Mouse (Mus musculus) telencephalon, adult 2 months (tissue): ENCODE data around the gene Tm6sf1.
"Not testable (repeated sequence)": the region's sequence is repeated elsewhere in the genome, so short reads cannot be mapped to it uniquely, and the experiment has no call there.

ENCODE experiments used
- DNase-seq: peaks from one replicate; pipeline ENCODE4 v3.0.0-alpha.2; 2011; ENCODE audit warnings: low read depth, low spot score

Tm6sf1 gene

GRCm38 (mm10) chr7:81858968-81859721, at the start of gene Tm6sf1:
Gene Tm6sf1 (plus strand): TSS chr7:81859001.
- DNase-seq: no peak

GRCm38 (mm10) chr7:81824906-81825305, 33.9 kb upstream of the Tm6sf1 start:
- DNase-seq: no peak

GRCm38 (mm10) chr7:81825381-81825780, 33.4 kb upstream of the Tm6sf1 start:
- no peak for DNase-seq

GRCm38 (mm10) chr7:81827806-81828667, 30.8 kb upstream of the Tm6sf1 start:
- no peak for DNase-seq

DNA sequence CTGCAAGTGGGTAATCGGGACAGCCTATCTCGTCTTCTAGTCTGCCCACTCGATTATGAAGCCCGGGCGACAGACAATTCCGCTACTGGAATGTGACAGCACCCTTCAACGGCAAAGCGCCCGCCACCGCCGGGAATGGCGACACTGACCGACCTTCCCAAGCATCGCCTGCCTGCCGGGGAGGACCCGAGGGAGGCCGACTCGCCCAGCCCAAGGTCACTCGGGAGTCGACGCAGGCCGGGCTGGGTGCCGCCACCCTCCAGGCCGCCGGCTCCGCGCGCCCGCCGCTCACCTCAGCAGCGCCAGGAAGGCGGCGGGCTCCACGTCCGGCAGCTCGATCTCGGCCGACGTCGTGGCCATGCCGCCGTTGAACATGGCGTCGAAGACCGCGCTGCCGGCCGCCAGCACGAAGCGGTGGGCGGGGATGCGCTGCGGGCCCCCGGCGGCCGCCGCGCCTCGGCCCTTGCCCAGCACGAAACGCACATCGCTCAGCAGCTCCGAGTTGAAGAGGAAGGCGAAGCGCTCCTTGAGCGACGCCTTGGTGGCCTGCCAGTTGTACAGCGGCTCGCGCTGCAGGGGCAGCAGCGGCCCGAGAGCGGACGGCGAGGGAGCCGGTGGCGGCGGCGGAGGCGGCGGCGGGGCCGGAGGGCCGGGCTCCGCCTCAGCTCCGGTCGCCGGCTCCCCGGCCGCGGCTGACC, 30.0 kb upstream of the Tm6sf1 start:
- no peak for DNase-seq

DNA sequence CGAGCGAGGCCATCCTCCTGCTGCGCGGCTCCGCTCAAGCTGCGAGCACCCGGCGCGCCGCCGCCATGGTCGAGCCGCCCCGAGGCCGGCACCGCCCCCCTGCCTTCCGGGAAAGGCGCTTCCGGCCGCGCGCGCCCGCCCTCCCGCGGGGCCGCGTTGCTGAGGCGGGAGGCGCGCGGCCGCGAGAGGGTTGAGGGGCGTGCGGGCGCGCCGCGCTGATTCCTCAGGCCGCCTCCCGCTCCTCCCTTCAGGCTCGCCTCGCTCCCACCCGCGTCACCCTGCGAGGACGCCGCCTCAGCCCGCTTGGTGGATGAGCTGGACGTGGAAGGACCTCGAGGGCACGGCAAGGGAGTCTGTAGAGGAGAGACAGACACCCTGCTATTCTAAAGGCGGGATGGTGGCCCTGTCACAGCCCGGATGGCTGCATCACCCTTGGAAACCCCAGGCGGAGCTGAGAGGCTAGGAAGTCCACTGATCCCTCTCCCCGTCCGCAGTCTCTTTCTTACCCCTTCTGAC, 29.4 kb upstream of the Tm6sf1 start, which contains the start of gene Btbd1:
Gene Btbd1 (minus strand): TSS at position 53 of the 516 bp plus-strand sequence.
- DNase-seq: no peak

DNA sequence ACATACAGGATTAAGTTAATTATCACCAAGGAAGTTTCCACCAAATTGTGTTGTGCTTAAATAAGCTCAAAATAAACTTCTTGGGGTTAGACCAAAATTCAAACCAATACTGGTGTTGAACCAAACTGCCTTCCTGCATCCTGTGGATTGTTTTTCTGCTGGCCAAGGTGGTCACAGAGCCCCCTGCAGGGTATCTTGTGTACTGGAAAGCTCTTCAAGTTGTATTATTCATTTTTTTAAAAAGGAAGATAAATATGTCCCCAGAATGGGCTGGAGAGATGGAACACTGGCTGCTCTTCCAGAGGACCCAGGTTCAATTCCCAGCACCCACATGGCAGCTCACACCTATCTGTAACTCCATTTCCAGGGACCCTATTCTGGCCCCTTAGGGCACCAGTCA, 24.0 kb upstream of the Tm6sf1 start:
- DNase-seq: no peak

DNA sequence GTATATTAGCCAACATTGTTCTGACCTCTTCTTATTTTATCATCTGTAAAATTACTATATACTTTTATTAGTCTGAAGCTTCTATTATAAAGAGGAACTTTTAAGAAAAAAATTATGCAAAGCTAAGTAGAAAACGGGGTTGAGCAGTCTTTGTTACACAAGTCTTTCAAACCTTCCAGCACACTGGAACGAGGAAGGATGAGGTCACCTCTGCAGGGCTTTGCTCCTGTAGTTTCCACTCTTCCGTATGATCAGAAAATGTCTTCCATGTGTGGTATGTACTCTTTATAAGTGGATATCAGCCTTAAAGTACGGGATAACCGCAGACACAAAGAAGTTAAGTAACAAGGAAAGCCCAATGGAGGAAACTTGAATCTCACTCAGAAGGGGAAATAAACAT, 23.4 kb upstream of the Tm6sf1 start:
- DNase-seq: no peak

GRCm38 (mm10) chr7:81837771-81838170, 21.0 kb upstream of the Tm6sf1 start:
- not testable (repeated sequence) for DNase-seq

DNA sequence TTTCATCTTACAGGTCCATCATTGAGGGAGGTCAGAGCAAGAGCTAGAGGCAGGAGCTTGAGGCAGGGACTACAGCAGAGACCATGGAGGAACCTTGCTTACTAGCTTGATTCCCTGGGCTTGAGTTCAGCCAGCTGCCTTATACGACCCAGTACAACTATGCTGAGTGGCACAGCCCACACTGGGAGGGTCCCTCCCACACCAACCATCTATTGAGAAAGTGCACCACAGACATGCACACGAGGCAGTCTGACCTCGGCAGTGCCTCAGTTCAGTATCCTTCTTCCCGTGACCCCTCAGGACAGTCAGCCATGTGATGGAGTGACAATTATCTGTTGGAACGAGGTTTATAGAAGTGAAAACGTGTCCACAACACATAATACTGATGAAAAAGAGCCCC, 19.1 kb upstream of the Tm6sf1 start:
- no peak for DNase-seq

GRCm38 (mm10) chr7:81840661-81841181, 18.1 kb upstream of the Tm6sf1 start:
- peak; percentile 87 for DNase-seq

GRCm38 (mm10) chr7:81841439-81841838, 17.4 kb upstream of the Tm6sf1 start:
- DNase-seq: no peak

- DNase-seq: no peak
Measured at GRCm38 (mm10) chr7:81842141-81842540, 16.7 kb upstream of the Tm6sf1 start.

DNA sequence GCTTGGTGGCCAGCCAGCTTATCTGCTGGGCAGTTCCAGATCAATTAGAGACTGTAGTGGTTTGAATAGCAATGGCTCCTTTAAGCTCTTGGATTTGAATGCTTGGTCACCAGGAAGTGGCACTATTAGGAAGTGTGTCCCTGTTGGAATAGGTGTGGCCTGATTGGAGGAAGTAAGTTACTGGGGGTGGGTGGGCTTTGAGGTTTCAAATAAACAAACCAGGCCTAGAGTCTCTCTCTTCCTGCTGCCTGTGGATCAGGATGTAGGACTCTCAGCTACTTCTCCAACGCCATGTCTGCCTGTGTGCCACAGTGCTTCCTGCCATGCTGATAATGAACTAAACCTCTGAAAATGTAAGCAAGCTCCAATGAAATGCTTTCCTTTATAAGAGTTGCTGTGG, 15.8 kb upstream of the Tm6sf1 start:
- DNase-seq: no peak

DNA sequence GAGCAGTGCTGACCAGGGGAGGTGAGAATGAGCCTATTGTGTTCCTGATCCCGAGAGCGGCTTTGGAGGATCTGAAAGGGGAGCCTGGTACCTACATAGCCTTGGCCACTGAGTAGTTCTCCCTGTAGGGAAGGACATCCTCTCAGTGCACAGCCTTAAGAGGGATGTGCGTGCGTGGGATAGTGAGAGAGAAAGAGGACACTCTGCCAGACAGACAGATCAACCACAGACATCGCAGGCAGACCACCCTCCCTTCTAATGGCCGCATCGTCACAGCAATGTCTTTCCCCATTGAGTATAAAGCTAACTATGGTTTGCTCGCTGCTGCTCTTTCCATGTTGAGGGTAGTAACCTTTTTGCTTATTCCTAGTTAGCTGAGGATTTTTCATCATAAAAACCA, 14.9 kb upstream of the Tm6sf1 start:
- no peak for DNase-seq

DNA sequence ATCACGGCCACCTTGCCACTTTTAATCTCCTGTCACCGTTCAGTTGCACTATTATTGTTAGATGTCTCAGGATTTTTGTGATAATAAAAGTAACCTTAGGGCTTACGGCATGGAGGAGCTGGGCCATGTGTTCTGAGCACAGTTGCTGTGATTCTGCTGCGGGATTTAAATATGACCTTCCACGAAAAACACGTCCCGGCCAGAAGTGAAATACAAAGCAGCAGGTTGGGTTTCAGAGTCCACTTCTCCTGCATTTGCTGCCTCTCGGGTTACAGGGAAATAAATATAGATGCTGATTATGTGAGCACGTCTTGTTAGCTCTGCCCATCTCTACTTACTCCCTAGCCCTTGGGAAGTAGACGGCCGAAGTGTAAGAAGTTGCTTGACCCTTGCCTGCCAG, 14.0 kb upstream of the Tm6sf1 start:
- no peak for DNase-seq

GRCm38 (mm10) chr7:81845313-81845712, 13.5 kb upstream of the Tm6sf1 start:
- no peak for DNase-seq

DNA sequence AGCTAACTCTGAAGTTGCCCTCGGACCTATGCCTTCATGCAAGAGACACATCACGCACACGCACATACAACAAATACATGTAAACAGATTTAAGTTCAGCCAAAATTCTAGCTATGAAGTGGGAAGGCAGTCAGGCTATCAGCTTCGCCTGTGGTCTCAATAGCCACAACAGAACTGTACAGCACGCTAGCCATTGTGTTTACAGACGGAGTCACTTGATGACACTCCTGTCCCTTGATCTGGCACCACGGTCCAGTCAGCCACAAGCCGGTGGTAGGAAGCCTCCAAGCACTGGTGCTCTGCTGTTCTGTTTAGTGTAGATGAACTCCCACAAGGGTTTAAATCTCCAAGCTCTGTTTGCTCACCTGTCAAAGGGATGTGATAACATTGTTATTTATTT, 12.8 kb upstream of the Tm6sf1 start:
- no peak for DNase-seq

GRCm38 (mm10) chr7:81847010-81847409, 11.8 kb upstream of the Tm6sf1 start:
- no peak for DNase-seq

- DNase-seq: no peak
Measured at GRCm38 (mm10) chr7:81847777-81848176, 11.0 kb upstream of the Tm6sf1 start.

DNA sequence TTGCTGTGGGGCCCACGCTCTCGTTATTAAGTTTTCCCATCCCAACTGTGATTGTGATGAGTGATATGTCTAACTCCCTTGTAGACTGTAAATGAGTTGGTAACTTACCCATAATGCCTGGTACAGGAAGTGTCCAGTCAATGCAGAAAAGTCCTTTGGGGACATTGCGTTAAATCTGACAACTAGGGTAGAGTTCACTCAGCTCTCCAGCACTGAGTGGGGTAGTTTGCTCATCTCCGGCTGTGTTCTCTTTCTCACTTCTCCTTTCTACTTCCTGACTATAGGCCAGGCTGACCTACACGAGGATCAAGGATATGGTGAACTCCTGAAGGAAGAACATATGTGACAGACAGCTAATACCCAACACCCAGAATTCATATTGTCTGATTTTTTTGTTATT, 9.6 kb upstream of the Tm6sf1 start:
- no peak for DNase-seq

- no peak for DNase-seq
Measured at GRCm38 (mm10) chr7:81849633-81850032, 9.2 kb upstream of the Tm6sf1 start.
